Mouse (Mus musculus): ENCODE data around the gene Doc2a. TPM values are rescaled to one million over a fixed set of nuclear protein-coding genes. Genes with fewer than 3 reads are reported as not detected.
"Not testable (repeated sequence)": the region's sequence is repeated elsewhere in the genome, so short reads cannot be mapped to it uniquely, and the experiment has no call there.

Doc2a gene
- polyA plus RNA-seq, 1 experiment from 2014 or later: 5.6 TPM

GRCm38 (mm10) chr7:126888852-126889251, 41.6 kb downstream of the Doc2a start:
- Histone ChIP-seq H3K9ac (ENCODE audit: low read length) (no peak overlapping the region), H3K27ac (ENCODE audit: low read depth, low read length) (no peak overlapping the region), H3K9me3 (ENCODE audit: control insufficient read depth, low read length) (no peaks in the 10 kb centered on the region), H3K36me3 (ENCODE audit: control insufficient read depth, insufficient read depth, low read length) (no peaks in the 10 kb centered on the region), H3K27me3 (ENCODE audit: control insufficient read depth, insufficient read depth, low read length) (no peaks in the 10 kb centered on the region), H3K4me3 (ENCODE audit: low read depth, low read length) (no peak overlapping the region), H3K4me2 (ENCODE audit: low read depth) (no peak overlapping the region), H3K4me1 (ENCODE audit: control insufficient read depth, insufficient read depth, low read length) (no peaks in the 10 kb centered on the region)
- DNase-seq (ENCODE audit: low spot score) (no peak), ATAC-seq (ENCODE audit: insufficient read depth, low FRiP score, low TSS enrichment) (no peak)
- 54% methylated on average over 7 of the region's 7 CpGs for WGBS

- WGBS: 91% methylated on average over 5 of the region's 5 CpGs
- Histone ChIP-seq H3K9me3 (ENCODE audit: control insufficient read depth, low read length) (no peaks in the 10 kb centered on the region), H3K27me3 (ENCODE audit: control insufficient read depth, insufficient read depth, low read length) (no peaks in the 10 kb centered on the region), H3K9ac (ENCODE audit: low read length) (no peak overlapping the region), H3K4me3 (ENCODE audit: low read depth, low read length) (no peak overlapping the region), H3K4me2 (ENCODE audit: low read depth) (no peak overlapping the region), H3K4me1 (ENCODE audit: control insufficient read depth, insufficient read depth, low read length) (0 out of 2 replicates have a peak, but pooled peaks cover 4% of the 10 kb centered on the region), H3K36me3 (ENCODE audit: control insufficient read depth, insufficient read depth, low read length) (no peaks in the 10 kb centered on the region), H3K27ac (ENCODE audit: low read depth, low read length) (no peak overlapping the region)
- DNase-seq (ENCODE audit: low spot score) (no peak), ATAC-seq (ENCODE audit: insufficient read depth, low FRiP score, low TSS enrichment) (no peak)
Observed at GRCm38 (mm10) chr7:126896912-126897311, 49.7 kb downstream of the Doc2a start.

GRCm38 (mm10) chr7:126897390-126898101, 50.3 kb downstream of the Doc2a start:
- DNase-seq (ENCODE audit: low spot score) (no peak), ATAC-seq (ENCODE audit: insufficient read depth, low FRiP score, low TSS enrichment) (peak; percentile 27; the same call in 1 of the 2 replicates)
- peak overlapping the region; percentile 45 for H3K4me3 ChIP-seq (ENCODE audit: low read depth, low read length)
- peak overlapping the region; percentile 60 for H3K9ac ChIP-seq (ENCODE audit: low read length)
- peak overlapping the region; percentile 53 for H3K4me2 ChIP-seq (ENCODE audit: low read depth)
- H3K4me1 ChIP-seq (ENCODE audit: control insufficient read depth, insufficient read depth, low read length): 0 out of 2 replicates have a peak, but pooled peaks cover 4% of the 10 kb centered on the region
- H3K9me3 ChIP-seq (ENCODE audit: control insufficient read depth, low read length): no peaks in the 10 kb centered on the region
- H3K27ac ChIP-seq (ENCODE audit: low read depth, low read length): no peak overlapping the region
- no peaks in the 10 kb centered on the region for H3K27me3 ChIP-seq (ENCODE audit: control insufficient read depth, insufficient read depth, low read length)
- WGBS: 26% methylated on average over 16 of the region's 16 CpGs
- H3K36me3 ChIP-seq (ENCODE audit: control insufficient read depth, insufficient read depth, low read length): no peaks in the 10 kb centered on the region

GRCm38 (mm10) chr7:126898102-126898990, 51.1 kb downstream of the Doc2a start:
- Histone ChIP-seq H3K4me1 (ENCODE audit: control insufficient read depth, insufficient read depth, low read length) (0 out of 2 replicates have a peak, but pooled peaks cover 4% of the 10 kb centered on the region), H3K27me3 (ENCODE audit: control insufficient read depth, insufficient read depth, low read length) (no peaks in the 10 kb centered on the region), H3K36me3 (ENCODE audit: control insufficient read depth, insufficient read depth, low read length) (no peaks in the 10 kb centered on the region), H3K27ac (ENCODE audit: low read depth, low read length) (no peak overlapping the region), H3K4me3 (ENCODE audit: low read depth, low read length) (peak overlapping the region; percentile 45), H3K9ac (ENCODE audit: low read length) (peak overlapping the region; percentile 60), H3K9me3 (ENCODE audit: control insufficient read depth, low read length) (no peaks in the 10 kb centered on the region), H3K4me2 (ENCODE audit: low read depth) (peak overlapping the region; percentile 53)
- peak; percentile 79 for ATAC-seq (ENCODE audit: insufficient read depth, low FRiP score, low TSS enrichment)
- WGBS: 11% methylated on average over 37 of the region's 37 CpGs
- peak; percentile 96 for DNase-seq (ENCODE audit: low spot score)

GRCm38 (mm10) chr7:126899781-126900180, 52.6 kb downstream of the Doc2a start:
- DNase-seq (ENCODE audit: low spot score); H3K27ac ChIP-seq (ENCODE audit: low read depth, low read length); H3K27me3 ChIP-seq (ENCODE audit: control insufficient read depth, insufficient read depth, low read length); H3K4me1 ChIP-seq (ENCODE audit: control insufficient read depth, insufficient read depth, low read length); H3K4me3 ChIP-seq (ENCODE audit: low read depth, low read length); H3K9me3 ChIP-seq (ENCODE audit: control insufficient read depth, low read length); ATAC-seq (ENCODE audit: insufficient read depth, low FRiP score, low TSS enrichment); H3K36me3 ChIP-seq (ENCODE audit: control insufficient read depth, insufficient read depth, low read length); H3K4me2 ChIP-seq (ENCODE audit: low read depth); H3K9ac ChIP-seq (ENCODE audit: low read length): not testable (repeated sequence)
- 95% methylated on average over 7 of the region's 9 CpGs for WGBS

Other genes starting within 250 kb of the Doc2a start
- gene Nupr1, start 216.6 kb upstream of the Doc2a start, polyA plus RNA-seq (2014; fragmentation: Nextera tagmentation; extraction: Ambion mirVana): 1.1 and 1.4 TPM in 2 replicates
- gene Sgf29, start 198.1 kb upstream of the Doc2a start, polyA plus RNA-seq (2014; fragmentation: Nextera tagmentation; extraction: Ambion mirVana): 47.8 and 63.1 TPM in 2 replicates
- gene Sult1a1, start 171.0 kb upstream of the Doc2a start, polyA plus RNA-seq (2014; fragmentation: Nextera tagmentation; extraction: Ambion mirVana): not detected in 2 replicates
- 159 and 165 TPM in 2 replicates for gene Bola2, start 152.0 kb upstream of the Doc2a start, polyA plus RNA-seq (2014; fragmentation: Nextera tagmentation; extraction: Ambion mirVana)
- gene Slx1b, start 151.6 kb upstream of the Doc2a start, polyA plus RNA-seq (2014; fragmentation: Nextera tagmentation; extraction: Ambion mirVana): 10.6 and 11.7 TPM in 2 replicates
- 50.6 and 52.5 TPM in 2 replicates for gene Coro1a, start 139.6 kb upstream of the Doc2a start, polyA plus RNA-seq (2014; fragmentation: Nextera tagmentation; extraction: Ambion mirVana)
- gene Mapk3, start 87.8 kb upstream of the Doc2a start, polyA plus RNA-seq (2014; fragmentation: Nextera tagmentation; extraction: Ambion mirVana): 55.3 and 58.0 TPM in 2 replicates
- gene Gdpd3, start 81.1 kb upstream of the Doc2a start, polyA plus RNA-seq (2014; fragmentation: Nextera tagmentation; extraction: Ambion mirVana): 1.2 and 1.5 TPM in 2 replicates
- gene Ypel3, start 70.5 kb upstream of the Doc2a start, polyA plus RNA-seq (2014; fragmentation: Nextera tagmentation; extraction: Ambion mirVana): 115 and 121 TPM in 2 replicates
- gene Tbx6, start 65.9 kb upstream of the Doc2a start, polyA plus RNA-seq (2014; fragmentation: Nextera tagmentation; extraction: Ambion mirVana): 0.38 and 0.64 TPM in 2 replicates
- gene Ppp4c, start 54.9 kb upstream of the Doc2a start, polyA plus RNA-seq (2014; fragmentation: Nextera tagmentation; extraction: Ambion mirVana): 318 and 344 TPM in 2 replicates
- gene Fam57b, start 49.7 kb upstream of the Doc2a start, polyA plus RNA-seq (2014; fragmentation: Nextera tagmentation; extraction: Ambion mirVana): 14.3 and 14.4 TPM in 2 replicates
- not detected in 2 replicates for gene 4930451I11Rik, start 15.8 kb upstream of the Doc2a start, polyA plus RNA-seq (2014; fragmentation: Nextera tagmentation; extraction: Ambion mirVana)
- 21.0 and 23.4 TPM in 2 replicates for gene Hirip3, start 14.6 kb downstream of the Doc2a start, polyA plus RNA-seq (2014; fragmentation: Nextera tagmentation; extraction: Ambion mirVana)
- 91.8 and 96.3 TPM in 2 replicates for gene Ino80e, start 15.0 kb downstream of the Doc2a start, polyA plus RNA-seq (2014; fragmentation: Nextera tagmentation; extraction: Ambion mirVana)
- 33.2 and 34.0 TPM in 2 replicates for gene Taok2, start 37.3 kb downstream of the Doc2a start, polyA plus RNA-seq (2014; fragmentation: Nextera tagmentation; extraction: Ambion mirVana)
- 19.7 and 20.0 TPM in 2 replicates for gene Tmem219, start 75.5 kb downstream of the Doc2a start, polyA plus RNA-seq (2014; fragmentation: Nextera tagmentation; extraction: Ambion mirVana)
- gene Kctd13, start 81.5 kb downstream of the Doc2a start, polyA plus RNA-seq (2014; fragmentation: Nextera tagmentation; extraction: Ambion mirVana): 33.4 and 35.6 TPM in 2 replicates
- gene Asphd1, start 102.2 kb downstream of the Doc2a start, polyA plus RNA-seq (2014; fragmentation: Nextera tagmentation; extraction: Ambion mirVana): 0.82 and 0.87 TPM in 2 replicates
- gene Sez6l2, start 103.1 kb downstream of the Doc2a start, polyA plus RNA-seq (2014; fragmentation: Nextera tagmentation; extraction: Ambion mirVana): 10.0 and 13.5 TPM in 2 replicates
- 79.1 and 80.3 TPM in 2 replicates for gene Cdipt, start 128.5 kb downstream of the Doc2a start, polyA plus RNA-seq (2014; fragmentation: Nextera tagmentation; extraction: Ambion mirVana)
- 0.47 and 1.1 TPM in 2 replicates for gene Cdiptos, start 128.7 kb downstream of the Doc2a start, polyA plus RNA-seq (2014; fragmentation: Nextera tagmentation; extraction: Ambion mirVana)
- 3.0 and 4.2 TPM in 2 replicates for gene Mvp, start 167.2 kb downstream of the Doc2a start, polyA plus RNA-seq (2014; fragmentation: Nextera tagmentation; extraction: Ambion mirVana)
- 1.1 TPM in 1 of 2 replicates, not detected in the other for gene Pagr1b, start 169.1 kb downstream of the Doc2a start, polyA plus RNA-seq (2014; fragmentation: Nextera tagmentation; extraction: Ambion mirVana)
- gene Pagr1a, start 169.9 kb downstream of the Doc2a start, polyA plus RNA-seq (2014; fragmentation: Nextera tagmentation; extraction: Ambion mirVana): 99.6 and 105 TPM in 2 replicates
- 14.3 and 19.4 TPM in 2 replicates for gene Gm42742, start 173.7 kb downstream of the Doc2a start, polyA plus RNA-seq (2014; fragmentation: Nextera tagmentation; extraction: Ambion mirVana)
- gene Prrt2, start 173.8 kb downstream of the Doc2a start, polyA plus RNA-seq (2014; fragmentation: Nextera tagmentation; extraction: Ambion mirVana): 6.2 and 6.9 TPM in 2 replicates
- gene Maz, start 179.6 kb downstream of the Doc2a start, polyA plus RNA-seq (2014; fragmentation: Nextera tagmentation; extraction: Ambion mirVana): 90.8 and 94.5 TPM in 2 replicates
- gene Kif22, start 195.1 kb downstream of the Doc2a start, polyA plus RNA-seq (2014; fragmentation: Nextera tagmentation; extraction: Ambion mirVana): 156 and 168 TPM in 2 replicates
- gene Zg16, start 239.9 kb downstream of the Doc2a start, polyA plus RNA-seq (2014; fragmentation: Nextera tagmentation; extraction: Ambion mirVana): not detected in 2 replicates
- 1.0 and 1.1 TPM in 2 replicates for gene AI467606, start 243.9 kb downstream of the Doc2a start, polyA plus RNA-seq (2014; fragmentation: Nextera tagmentation; extraction: Ambion mirVana)